Mouse (Mus musculus): ENCODE measurements around the gene Strap. TPM values are rescaled to one million over a fixed set of nuclear protein-coding genes. Genes with fewer than 3 reads are reported as not detected.
"Not testable (repeated sequence)": the region's sequence is repeated elsewhere in the genome, so short reads cannot be mapped to it uniquely, and the experiment has no call there.

Strap gene
- total RNA-seq (2021): 100 to 1,000 TPM; 112 to 123 TPM

DNA sequence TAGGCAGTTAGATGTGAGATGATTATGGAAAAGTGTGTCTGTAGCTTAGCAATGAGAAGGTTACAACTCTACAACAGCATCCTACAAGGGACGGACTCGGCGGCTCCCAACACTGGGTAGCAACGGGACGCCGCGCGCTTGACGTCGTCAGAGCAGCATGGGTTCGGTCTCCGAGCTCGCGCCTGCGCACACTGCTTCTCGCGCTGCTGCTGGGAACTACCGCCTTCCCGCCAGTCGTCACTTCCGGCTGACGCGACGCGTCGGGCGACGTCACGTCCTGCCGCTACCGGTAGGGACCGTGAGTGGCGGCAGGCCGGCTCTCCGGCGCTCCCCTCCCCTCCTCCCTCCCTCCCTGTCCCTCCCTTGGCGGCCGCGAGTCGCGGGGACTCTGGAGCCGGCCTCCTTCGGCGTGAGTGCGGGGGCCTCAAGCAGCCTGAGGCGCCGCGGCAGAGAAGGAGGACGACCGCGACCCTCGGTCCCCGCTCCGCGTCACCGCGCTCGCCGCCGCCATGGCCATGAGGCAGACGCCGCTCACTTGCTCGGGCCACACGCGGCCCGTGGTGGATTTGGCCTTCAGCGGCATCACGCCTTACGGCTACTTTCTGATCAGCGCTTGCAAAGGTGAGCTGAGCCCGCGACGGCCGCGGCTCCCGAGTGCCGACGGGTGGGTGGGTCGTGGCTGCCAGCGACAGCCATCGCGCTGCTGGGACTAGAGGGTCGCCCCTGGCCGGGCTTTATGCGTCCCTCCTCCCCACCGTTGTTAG is at the start of gene Strap:
Gene Strap, plus strand, starts transcription at position 233 of the 764 bp plus-strand sequence.
- peak; percentile 92 to 96 for DNase-seq (ENCODE audit: low spot score in 2 of 2)
- intact Hi-C loops (cut with DNase I): no loop called here

DNA sequence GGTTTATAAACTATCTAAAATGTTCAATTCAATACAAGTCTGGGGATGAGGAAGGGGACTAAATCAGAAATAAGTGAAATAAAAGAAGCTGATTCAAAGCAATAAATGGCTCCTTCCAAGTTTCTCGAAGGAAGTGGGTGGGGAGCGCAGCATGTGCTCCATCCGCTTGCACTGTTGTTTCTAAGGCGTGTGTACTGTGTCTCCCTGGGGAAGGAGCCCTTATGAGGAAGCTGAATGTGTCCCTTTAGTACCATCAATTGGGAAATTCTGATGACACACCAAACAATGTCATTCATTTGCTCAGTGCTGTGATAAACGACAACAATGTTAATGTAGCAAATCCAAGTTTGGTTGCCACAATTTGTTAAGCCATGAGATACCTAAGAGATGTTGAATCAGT is 47.2 kb upstream of the Strap start:
- intact Hi-C loops (cut with DNase I): no loop called here
- DNase-seq (ENCODE audit: low spot score in 2 of 2): no peak

DNA sequence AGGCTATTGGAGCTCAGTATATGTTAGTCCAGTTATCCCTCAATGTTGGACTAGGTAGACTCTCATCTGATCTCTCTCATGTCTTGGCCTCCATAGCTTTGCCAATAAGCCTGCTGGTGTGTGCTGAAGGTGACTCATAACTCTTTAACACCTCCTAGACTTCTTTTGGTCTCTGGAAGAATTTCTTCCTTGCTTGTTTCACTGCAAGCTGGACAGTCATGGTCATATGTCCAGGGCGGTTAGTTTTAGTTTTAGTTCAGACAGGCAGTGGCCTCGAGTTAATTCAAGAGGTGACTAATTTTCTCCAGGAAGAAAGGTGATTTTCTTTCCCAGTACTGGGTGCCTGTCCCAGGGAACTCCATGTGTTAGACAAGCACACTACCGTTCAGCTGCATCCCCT is 46.8 kb upstream of the Strap start:
- DNase-seq (ENCODE audit: low spot score in 2 of 2): no peak
- intact Hi-C loops (cut with DNase I): no loop called here

DNA sequence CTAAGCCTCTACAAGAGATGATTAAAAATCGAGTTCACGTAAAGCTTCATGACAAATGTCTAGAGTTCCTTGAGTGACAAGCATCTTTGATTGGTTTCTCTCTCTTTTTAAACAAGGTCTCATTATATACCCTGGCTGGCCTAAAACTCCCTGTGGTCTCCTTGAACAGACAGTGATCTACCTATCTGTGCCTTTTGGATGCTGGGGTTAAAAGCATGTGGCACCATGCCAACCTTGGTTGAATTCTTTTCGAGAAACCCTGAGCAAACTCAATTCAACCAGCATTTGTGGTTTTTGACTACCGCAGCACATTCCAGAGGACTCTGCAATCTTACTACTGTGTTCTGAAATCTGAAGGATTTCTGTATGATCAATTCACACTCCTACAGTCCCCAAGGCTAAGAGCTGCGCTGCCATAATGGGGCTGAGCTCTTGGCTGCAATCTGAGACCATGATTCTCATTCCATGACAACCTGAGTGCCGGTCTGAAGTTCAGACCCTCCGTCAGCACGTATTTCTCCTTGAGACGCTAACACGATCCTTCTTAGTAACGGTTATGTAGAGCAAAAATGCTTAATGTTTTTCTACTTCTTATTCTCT is 46.3 kb upstream of the Strap start:
- DNase-seq (ENCODE audit: low spot score in 2 of 2): no peak
- intact Hi-C loops (cut with DNase I): no loop called here

DNA sequence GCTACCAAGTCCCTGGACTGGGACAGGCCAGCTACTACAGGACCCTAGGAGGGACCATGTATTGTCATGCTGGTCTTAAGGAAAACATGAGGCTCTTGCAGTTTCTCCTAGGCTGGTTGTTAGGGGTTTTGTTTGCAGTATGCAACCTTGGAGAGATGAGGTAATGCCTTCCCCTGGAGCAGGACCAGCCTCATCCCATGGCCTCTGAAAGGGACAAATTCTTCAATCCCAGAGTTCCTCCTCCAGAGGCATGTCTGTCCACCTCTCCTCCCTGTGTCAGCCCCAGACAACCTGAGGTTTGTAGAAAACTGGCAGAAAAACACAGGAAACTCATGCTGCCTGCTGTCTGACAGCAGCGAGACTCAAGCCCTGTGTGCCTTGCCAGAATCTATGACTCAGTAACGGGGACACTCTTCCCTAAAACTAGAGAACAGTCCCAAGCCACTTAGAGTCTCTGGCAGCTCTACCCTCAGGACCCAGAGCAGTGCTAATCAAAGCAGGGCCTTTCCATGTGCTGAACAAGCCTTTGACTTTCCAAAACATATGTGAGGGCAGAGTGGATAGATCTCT is 44.2 kb upstream of the Strap start:
- DNase-seq (ENCODE audit: low spot score in 2 of 2): peak in 1 of 2 experiments; percentile 10
- intact Hi-C loops (cut with DNase I): no loop called here

DNA sequence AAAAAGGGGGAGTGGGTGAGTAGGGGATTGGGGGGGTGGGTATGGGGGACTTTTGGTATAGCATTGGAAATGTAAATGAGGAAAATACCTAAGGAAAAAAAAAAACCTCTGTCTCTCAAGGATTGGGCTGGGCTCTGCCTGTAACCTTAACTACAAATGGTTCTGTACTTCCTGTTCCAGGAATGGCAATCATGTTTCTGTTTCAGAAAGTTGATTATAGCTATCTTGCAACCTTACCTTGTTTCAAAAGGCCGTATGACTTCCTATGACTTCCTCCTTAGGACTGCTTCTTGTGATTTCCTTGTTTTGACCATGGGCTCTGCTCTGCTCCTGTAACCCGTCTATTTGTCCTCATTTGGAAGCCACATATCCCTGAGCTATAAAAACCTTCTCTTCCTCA is 40.6 kb upstream of the Strap start:
- intact Hi-C loops (cut with DNase I): no loop called here
- no peak for DNase-seq (ENCODE audit: low spot score in 2 of 2)

DNA sequence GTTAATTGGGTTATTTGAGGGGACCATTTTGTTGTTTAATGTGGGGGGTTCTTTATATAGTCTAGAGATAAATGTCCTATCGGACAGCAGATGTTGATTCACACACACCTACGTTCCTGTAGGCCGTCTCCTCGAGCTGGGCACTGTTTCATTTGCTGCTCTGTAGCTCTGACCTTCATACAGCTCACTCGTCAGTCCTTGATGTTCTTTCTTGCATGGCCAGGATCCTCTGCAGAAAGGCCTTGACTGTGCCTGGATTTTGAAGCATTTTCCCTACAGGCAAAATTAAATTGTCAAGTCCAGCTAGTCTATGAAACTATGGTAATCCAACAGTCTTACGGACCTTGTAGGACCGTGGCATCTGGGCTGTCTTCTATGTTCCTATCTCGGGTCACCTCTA is 39.8 kb upstream of the Strap start:
- DNase-seq (ENCODE audit: low spot score in 2 of 2): no peak
- intact Hi-C loops (cut with DNase I): no loop called here

DNA sequence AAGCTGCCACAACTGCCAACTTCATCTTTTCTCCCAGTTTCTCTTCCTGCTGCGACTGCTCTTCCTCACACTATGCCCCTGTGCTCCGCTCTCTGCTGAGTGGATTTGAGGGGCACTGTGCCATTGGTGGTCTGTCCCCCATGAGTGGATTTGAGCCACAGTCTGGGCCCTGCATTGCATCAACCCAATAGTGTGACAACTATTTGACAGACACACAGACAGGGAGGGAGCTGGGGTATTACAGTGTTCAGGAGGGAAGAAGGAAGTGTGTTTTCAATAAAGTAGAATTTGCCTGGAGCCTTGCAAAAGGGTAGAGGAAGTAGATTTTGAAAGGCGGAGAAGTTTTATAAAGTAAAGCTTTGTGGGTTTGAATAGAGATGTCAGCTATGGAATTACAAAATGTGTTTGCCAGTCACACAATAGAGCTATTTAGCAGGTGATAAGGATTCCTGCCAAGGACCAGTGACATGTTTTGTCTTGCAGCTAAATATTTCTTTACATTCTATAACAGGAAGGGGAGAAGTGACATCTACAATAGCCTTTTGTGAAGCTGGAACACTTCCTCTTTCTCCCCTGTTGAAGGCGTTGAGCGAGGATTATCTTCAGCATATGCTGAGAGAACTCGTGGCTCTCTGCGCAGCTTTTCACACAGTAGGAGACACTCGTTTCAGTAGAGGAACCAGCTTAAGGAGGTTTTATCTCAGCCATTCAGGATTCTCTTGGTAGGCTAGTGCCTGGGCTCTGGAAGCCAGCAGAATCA is 38.3 kb upstream of the Strap start:
- intact Hi-C loops (cut with DNase I): no loop called here
- no peak for DNase-seq (ENCODE audit: low spot score in 2 of 2)

DNA sequence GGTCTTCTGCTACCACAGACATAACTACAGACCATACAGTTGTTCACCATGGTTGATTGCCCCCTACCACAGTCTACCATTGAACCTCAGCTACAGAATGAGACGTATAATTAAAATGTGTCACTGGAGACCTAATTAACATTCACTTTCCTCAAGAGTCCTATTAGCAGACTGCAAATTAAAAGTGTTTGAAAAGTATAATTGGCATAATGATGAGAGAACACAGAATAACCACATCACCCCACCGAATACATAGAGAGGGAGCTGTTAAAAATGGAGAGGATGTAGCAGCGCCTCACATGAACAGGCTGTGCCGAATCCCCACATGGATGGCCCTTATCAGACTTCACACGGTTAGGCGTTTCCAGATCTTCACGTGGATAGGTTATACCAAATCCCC is 35.4 kb upstream of the Strap start:
- no peak for DNase-seq (ENCODE audit: low spot score in 2 of 2)
- intact Hi-C loops (cut with DNase I): no loop called here

DNA sequence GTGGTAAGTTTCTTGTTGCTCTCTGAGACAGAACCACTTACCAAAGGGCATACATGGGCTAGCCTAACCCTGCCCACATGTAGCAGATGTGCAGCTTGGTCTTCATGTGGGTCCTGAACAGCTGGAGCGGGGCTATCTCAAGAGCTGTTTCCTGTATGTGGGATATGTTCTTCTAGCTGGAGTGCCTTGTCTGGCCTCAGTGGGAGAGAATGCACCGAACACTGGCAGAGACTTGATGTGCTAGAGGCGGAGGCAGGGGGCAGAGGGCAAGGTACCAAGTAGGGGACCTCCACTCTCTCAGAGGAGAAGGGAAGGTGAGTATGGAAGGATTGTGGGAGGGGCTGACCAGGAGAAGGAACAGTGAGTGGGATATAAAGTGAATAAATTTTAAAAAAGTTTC is 32.7 kb upstream of the Strap start:
- DNase-seq (ENCODE audit: low spot score in 2 of 2): no peak
- intact Hi-C loops (cut with DNase I): no loop called here

DNA sequence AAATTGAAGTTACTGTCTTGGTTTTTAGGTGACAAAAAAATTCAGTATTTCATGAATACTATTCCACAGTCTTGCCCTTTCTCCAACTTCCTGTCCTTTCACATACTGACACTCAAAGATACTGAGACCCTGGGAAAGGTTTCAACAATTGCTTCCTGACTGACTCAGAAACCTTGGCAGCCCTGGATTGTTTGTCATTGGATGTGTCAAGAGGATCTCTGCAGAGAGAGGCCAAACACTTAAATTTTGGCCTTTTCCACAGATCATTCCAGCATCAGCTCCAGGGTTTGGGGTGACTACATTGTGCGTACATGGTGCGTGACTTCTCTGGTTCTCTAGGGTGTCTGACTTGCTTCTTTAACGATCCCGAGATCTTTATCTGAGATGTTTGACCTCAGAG is 32.0 kb upstream of the Strap start:
- DNase-seq (ENCODE audit: low spot score in 2 of 2): no peak
- intact Hi-C loops (cut with DNase I): no loop called here

DNA sequence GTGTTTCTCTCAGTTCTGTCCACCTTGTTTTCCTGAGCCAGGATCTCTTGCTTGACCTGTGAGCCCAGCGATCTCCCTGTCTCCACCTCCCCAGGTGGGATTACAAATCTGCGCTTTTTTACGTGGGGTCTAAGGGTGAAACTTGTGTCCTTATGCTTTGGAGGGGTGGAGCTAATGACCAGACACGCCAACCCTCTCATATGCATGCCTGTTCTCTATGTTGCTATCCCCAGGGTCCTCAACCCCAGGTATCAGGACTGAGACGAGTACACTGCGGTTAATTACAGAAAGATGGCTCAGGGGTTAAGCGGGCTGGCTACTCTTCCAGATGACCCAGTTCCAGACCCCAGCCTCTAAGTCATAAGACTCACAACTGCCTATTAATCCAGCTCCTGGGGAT is 31.4 kb upstream of the Strap start:
- intact Hi-C loops (cut with DNase I): no loop called here
- DNase-seq (ENCODE audit: low spot score in 2 of 2): no peak

DNA sequence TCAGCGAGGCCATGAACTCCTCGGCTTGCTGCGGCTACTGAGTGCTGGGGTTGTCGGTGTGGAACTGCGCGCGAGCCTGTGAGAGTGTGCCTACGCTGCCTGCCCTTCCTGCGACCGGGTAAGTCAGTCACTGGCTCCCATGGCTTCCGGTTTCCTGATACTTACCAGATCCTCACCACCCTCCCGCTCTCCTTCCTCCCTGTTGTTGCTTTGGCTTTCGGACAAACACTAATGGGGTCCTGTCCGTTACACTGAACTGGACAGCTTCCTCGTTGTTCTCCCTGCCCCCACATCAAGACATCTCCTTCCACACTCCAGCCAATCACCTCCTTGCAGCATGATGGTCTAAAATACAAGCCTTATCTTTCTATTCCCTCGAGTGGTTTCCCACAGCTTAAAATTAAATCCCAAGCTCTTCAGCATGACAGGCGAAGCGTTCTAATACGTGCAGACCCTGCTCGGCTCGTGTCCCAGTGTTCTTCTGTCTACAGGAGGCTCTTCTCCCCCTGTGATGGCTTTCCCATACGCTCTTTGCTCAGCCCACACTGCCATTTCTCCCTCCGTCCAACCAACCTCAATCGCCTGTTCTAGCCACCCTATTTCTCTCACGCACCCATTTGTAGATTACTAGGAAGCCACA is 30.5 kb upstream of the Strap start:
- DNase-seq (ENCODE audit: low spot score in 2 of 2): no peak
- intact Hi-C loops (cut with DNase I): no loop called here

DNA sequence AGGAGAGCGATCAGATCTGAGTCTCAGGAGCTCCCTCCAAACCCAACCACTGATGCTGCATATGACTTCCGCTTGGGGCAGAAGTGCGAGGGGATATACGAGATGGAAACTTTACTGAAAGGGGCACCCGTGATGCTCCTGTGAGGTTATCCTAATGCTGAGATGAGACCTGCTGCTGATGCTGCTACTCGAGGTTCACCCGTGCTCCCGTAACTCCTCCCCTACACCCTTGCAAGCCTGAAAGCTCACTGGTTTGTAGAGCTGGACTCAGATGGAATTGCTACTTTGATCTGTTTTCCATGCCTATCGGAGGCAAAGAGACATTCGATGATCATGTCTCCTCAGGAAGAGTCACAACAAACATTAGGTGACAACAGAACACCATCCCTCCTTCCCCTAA is 28.7 kb upstream of the Strap start:
- intact Hi-C loops (cut with DNase I): no loop called here
- no peak for DNase-seq (ENCODE audit: low spot score in 2 of 2)

DNA sequence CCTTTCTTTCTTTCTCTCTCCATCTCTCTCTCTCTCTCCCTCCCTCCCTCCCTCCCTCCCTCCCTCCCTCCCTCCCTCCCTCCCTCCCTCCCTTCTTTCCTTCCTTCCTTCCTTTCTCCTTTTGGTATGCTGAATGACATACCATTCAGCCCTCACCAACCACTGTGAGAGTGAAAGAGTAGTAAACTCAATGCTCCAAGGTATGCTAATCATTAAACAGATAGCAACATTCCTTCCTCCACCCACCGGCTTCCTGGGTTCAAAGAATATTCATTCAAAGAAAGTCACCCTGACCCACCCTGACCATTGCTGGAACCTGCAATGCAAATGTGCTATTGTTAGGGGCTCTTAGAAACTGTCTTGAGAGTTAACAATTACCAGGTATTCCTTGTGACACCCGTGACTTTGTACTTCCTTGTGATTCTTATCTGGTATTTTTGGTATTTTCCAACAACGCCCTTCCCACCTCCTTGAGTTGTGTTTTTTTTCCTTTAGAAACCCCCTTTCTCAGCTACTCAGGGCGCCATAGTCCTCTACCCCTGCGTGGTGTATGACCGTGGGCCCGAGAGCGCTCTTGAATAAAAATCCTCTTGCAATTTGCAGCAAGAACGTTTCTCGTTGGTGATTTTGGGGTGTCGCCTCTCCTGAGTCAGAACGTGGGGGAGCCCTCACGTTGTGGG is 26.0 kb upstream of the Strap start:
- intact Hi-C loops (cut with DNase I); DNase-seq (ENCODE audit: low spot score in 2 of 2): not testable (repeated sequence)

DNA sequence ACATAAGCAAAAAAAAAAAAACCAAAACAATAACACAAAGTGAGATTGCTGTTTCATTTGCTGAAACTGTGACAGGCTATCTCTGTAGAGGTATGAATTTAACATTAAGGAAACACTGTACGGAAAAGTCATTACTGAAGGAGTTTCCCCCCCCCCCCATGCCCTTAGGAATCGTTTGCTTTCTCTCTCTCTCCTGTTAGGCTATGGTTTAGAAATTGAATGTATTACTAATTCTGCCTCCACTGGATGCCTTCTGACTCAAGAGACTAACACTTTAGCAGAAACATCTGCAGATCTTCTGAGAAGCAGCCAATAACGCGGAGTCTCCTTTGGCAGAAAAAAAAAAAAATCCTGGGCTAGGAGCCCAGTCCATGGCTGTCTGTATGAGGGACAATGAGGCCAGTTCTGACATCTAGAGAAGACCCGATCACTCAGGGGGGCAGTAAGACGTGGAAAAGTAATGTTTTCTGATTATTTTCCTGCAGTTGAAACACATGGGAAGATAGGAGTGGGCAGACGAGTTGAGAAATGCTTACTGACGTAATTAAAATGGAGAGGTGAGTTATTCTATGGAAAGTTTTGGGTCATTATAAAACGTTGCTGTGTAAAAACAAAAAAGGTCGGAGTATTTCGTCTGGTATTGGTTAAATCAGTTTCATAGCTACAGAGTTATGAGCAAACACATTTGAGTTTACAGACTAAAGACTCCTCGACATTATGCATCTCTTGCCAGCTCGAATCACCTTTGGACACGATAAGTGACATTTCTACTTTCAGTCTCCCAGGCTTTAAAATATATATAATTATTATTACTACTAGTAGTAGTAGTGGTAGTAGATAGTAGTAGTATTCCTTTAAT is 24.5 kb upstream of the Strap start:
- no peak for DNase-seq (ENCODE audit: low spot score in 2 of 2)

DNA sequence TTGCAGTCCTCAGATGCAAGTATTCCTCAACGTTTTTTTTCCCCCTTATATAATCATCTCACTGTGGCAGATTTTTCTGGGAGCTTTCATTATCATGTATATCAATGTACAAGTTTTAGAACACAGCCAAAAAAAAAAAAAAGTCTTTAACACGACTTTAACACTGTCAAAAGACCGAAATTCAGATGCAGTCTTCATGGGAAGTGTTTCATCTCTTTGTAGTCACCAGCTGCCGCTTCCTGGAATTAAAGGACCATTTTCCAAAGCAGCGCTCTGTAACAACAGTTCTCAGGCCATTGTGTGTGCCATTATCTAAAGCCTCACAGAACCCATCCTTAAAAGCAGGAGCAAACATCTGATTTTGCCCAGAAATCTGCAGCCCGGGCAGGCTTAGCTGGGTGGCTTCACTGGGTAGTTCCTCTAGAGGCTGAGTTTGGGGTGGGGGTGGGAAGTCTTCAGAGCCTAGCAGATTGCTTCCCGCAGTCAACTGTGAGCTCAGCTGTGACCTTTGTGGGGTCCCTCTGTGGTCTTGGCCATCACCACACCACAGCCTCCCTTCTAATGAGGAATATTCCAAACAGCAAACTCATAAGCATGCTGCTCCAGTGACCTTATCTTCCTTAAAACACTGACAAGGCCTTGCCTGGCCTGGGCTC is 22.1 kb upstream of the Strap start:
- intact Hi-C loops (cut with DNase I): loop anchor here (5.0 kb wide), 1 partner anchor 45 kb away; no protein-coding TSS in a partner anchor
- DNase-seq (ENCODE audit: low spot score in 2 of 2): peak in 1 of 2 experiments; percentile 32

More for the DNA sequence above, 24.5 kb upstream of the Strap start:
- intact Hi-C loops (cut with DNase I): loop anchor here (5.0 kb wide), 1 partner anchor 43 kb away; no protein-coding TSS in a partner anchor

DNA sequence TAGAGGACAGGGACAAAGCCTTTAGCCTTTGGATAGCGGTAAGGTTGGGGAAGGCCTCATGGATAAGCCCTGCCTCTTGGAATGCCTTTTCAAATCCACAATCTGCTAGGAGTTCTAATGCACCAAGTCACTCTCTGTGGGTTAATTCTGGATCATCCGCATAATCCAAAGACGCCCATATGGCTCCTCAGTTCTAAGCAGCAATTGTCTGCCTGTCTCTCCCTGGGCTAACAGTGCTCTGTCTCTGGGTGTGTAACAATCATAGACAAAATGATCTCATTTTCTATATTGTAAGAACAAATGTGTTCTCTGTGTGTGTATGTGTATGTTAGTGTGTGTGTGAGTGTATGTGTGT is 21.6 kb upstream of the Strap start:
- peak in 1 of 2 experiments; percentile 14 for DNase-seq (ENCODE audit: low spot score in 2 of 2)
- intact Hi-C loops (cut with DNase I): loop anchor here (5.0 kb wide), 1 partner anchor 46 kb away; no protein-coding TSS in a partner anchor
